Mouse (Mus musculus) embryonic facial prominence, embryonic 11.5 days (tissue): ENCODE measurements at regions not wholly inside any gene's neighbourhood (a gene's known extent, or its start where the extent isn't known, plus 50 kb on each side); places are given as distances from the start of the nearest gene placed in this dataset.
A peak's percentile ranks its signal among the peaks of the same experiment; 100 is the strongest.

Source experiments
- ATAC-seq: fragments of 200-750 bp; cut with Nextera tagmentation; replicated peaks from 2 replicates; pipeline ENCODE4 v1.8.0; 2017; ENCODE audit warnings: low read depth; ENCODE audit not compliant: insufficient number of reproducible peaks, low FRiP score, low TSS enrichment
- DNase-seq: peaks from one replicate; pipeline ENCODE4 v3.0.0-alpha.2; 2015; ENCODE audit warnings: low spot score
- H3K27ac ChIP-seq: fragments of 300-500 bp; sonication (generic); replicated peaks from 2 replicates; pipeline ENCODE4 v1.5.1; 2014; ENCODE audit warnings: mild to moderate bottlenecking, low read depth, low read length, control low read depth
- H3K27me3 ChIP-seq: fragments of 300-500 bp; sonication (generic); 2 replicates; pipeline ENCODE4 v1.6.1; 2014; ENCODE audit warnings: mild to moderate bottlenecking, low read length, moderate library complexity, mixed read lengths; ENCODE audit not compliant: control insufficient read depth, insufficient read depth
- H3K36me3 ChIP-seq: fragments of 300-500 bp; sonication (generic); replicated peaks from 2 replicates; pipeline ENCODE4 v1.6.1; 2014; ENCODE audit warnings: low read depth, mild to moderate bottlenecking, low read length, moderate library complexity, mixed read lengths; ENCODE audit not compliant: control insufficient read depth, insufficient read depth
- H3K4me1 ChIP-seq: fragments of 300-500 bp; sonication (generic); 2 replicates; pipeline ENCODE4 v1.6.1; 2014; ENCODE audit warnings: low read length, mixed read lengths; ENCODE audit not compliant: control insufficient read depth, insufficient read depth
- H3K4me2 ChIP-seq: fragments of 300-500 bp; sonication (generic); 2 replicates; pipeline ENCODE4 v1.6.1; 2014; ENCODE audit warnings: low read depth, mild to moderate bottlenecking, control low read depth, low read length, moderate library complexity
- H3K4me3 ChIP-seq: fragments of 300-500 bp; sonication (generic); 2 replicates; pipeline ENCODE4 v1.5.1; 2014; ENCODE audit warnings: low read depth, low read length, control low read depth
- H3K9ac ChIP-seq: fragments of 300-500 bp; sonication (generic); replicated peaks from 2 replicates; pipeline ENCODE4 v1.6.1; 2014; ENCODE audit warnings: mild to moderate bottlenecking, control low read depth, low read length
- H3K9me3 ChIP-seq: fragments of 300-500 bp; sonication (generic); replicated peaks from 2 replicates; pipeline ENCODE4 v1.6.1; 2016; ENCODE audit warnings: mild to moderate bottlenecking, low read length, inconsistent platforms, mixed read lengths; ENCODE audit not compliant: control insufficient read depth
- WGBS: fragments of 180-500 bp; shearing (Covaris S2); extraction: QIAGEN DNeasy Blood & Tissue Kit; methylation state at CpG from one replicate; pipeline ENCODE4 v1.1.7; 2014; 5-methylcytosine and 5-hydroxymethylcytosine counted together

DNA sequence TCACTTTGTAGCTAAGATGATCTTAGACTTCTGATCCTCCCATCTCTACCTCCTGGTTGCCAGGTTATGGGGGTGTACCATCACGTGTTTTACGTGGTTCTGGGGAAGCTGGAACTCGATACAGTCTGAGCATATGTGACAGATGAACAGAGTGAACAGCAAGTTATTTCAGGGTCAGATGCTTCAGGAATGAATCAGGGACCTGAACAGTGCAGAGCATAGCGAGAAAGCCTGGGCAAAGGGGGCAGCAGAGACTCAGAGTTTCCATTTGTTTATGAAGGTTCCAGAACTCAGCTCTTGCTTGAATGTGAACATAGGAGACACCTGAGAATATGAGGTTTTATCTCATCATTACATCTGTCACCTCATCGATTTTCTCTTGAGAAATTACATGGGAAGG lies 221.9 kb upstream of the Arpp21 start:
- Histone ChIP-seq H3K9ac (no peak overlapping the region), H3K27ac (no peak overlapping the region), H3K4me2 (no peak overlapping the region), H3K9me3 (no peaks in the 10 kb centered on the region), H3K4me3 (no peak overlapping the region), H3K4me1 (no peaks in the 10 kb centered on the region), H3K27me3 (no peaks in the 10 kb centered on the region), H3K36me3 (no peaks in the 10 kb centered on the region)
- WGBS = 85% methylated on average over 5 of the region's 5 CpGs
- ATAC-seq (no peak), DNase-seq (no peak)

DNA sequence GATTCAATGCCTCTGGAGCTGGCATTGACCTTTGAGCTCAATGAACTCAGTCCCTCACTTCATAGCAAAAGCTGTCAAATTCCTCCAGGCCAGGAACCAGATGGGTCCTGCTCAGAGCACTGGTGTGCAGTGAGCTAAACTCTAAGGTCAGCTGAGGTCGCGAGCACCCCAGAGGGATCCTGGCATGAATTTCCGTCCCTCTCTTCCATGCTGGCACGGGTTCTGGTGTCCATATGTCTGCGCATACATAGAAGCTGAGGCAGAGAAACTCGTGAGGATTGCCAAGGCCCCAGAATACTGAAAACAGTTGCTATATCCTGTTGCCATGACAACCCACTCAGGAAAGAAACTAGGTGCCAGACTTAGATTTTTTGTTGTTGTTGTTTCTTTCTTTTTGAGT lies 219.0 kb upstream of the Arpp21 start:
- DNase-seq (peak; percentile 13), ATAC-seq (no peak)
- Histone ChIP-seq H3K9me3 (no peaks in the 10 kb centered on the region), H3K27me3 (no peaks in the 10 kb centered on the region), H3K36me3 (no peaks in the 10 kb centered on the region), H3K4me3 (no peak overlapping the region), H3K27ac (no peak overlapping the region), H3K9ac (no peak overlapping the region), H3K4me1 (no peaks in the 10 kb centered on the region), H3K4me2 (no peak overlapping the region)
- 33% methylated on average over 6 of the region's 6 CpGs for WGBS

DNA sequence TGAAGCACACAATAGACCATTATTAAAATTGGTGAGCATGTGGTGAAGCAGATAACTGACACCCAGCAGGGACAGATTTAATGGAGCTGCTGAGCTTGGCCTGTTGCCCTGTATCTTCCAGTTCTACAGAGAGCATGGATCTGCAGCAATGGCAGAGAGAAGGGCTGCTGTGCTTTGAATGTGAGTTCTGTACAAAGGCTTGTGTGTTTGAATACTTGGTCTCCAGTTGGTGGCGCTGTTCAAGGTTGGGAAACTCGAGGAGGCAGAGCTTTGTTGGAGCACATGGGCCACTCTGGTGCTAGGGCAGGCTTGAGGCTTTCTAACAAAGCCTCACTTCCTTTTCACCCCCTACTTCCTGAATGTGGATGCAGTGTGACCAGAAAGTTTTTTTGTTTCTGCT lies 211.8 kb upstream of the Arpp21 start:
- Histone ChIP-seq H3K9ac (no peak overlapping the region), H3K4me3 (no peak overlapping the region), H3K36me3 (no peaks in the 10 kb centered on the region), H3K27ac (no peak overlapping the region), H3K27me3 (no peaks in the 10 kb centered on the region), H3K4me1 (no peaks in the 10 kb centered on the region), H3K9me3 (no peaks in the 10 kb centered on the region), H3K4me2 (no peak overlapping the region)
- ATAC-seq (peak; percentile 31; the same call in 1 of the 2 replicates), DNase-seq (peak; percentile 30)
- WGBS = 13% methylated on average over 2 of the region's 2 CpGs

DNA sequence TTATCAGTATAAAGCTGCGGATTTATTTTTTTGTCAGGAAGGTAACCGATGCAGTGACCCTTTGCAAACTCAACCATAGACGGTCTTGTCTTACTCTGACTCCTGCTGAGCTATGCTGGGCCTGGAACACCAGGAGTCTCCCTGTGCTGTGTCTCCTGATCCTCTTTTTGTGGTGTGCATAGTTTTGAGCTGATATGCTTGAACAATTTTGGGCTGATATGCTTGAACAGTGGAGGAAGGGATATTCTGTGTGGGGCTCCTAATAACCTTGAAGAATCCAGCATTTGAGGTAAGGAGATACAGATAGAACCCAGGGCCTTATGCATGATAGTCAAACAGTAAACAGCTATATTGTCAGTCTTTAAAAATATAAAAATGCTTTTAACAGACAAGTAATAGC lies 211.2 kb upstream of the Arpp21 start:
- Histone ChIP-seq H3K4me2 (no peak overlapping the region), H3K9ac (no peak overlapping the region), H3K9me3 (no peaks in the 10 kb centered on the region), H3K27me3 (no peaks in the 10 kb centered on the region), H3K27ac (no peak overlapping the region), H3K4me1 (no peaks in the 10 kb centered on the region), H3K4me3 (no peak overlapping the region), H3K36me3 (no peaks in the 10 kb centered on the region)
- no peak for ATAC-seq
- WGBS = 71% methylated on average over 3 of the region's 3 CpGs
- no peak for DNase-seq

DNA sequence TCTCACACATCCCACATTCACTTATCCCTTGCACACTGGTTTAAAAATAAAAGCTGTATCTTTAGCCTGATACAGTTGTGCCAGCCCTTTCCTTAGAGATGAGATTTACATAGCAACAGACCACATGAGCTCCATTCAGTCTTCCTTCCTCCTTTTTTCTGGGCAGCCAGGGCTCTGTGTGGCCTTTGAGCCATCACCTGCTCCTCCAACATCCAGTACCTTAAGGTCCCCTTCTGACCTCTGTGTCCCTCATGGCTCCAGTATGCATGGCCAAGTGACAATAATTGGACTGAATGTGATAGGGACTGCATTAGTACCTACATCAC lies 210.3 kb upstream of the Arpp21 start:
- DNase-seq (no peak), ATAC-seq (no peak)
- H3K27ac ChIP-seq = no peak overlapping the region
- H3K9ac ChIP-seq = no peak overlapping the region
- H3K36me3 ChIP-seq = no peaks in the 10 kb centered on the region
- H3K27me3 ChIP-seq = no peaks in the 10 kb centered on the region
- no peaks in the 10 kb centered on the region for H3K9me3 ChIP-seq
- no peaks in the 10 kb centered on the region for H3K4me1 ChIP-seq
- H3K4me2 ChIP-seq = no peak overlapping the region
- H3K4me3 ChIP-seq = no peak overlapping the region

DNA sequence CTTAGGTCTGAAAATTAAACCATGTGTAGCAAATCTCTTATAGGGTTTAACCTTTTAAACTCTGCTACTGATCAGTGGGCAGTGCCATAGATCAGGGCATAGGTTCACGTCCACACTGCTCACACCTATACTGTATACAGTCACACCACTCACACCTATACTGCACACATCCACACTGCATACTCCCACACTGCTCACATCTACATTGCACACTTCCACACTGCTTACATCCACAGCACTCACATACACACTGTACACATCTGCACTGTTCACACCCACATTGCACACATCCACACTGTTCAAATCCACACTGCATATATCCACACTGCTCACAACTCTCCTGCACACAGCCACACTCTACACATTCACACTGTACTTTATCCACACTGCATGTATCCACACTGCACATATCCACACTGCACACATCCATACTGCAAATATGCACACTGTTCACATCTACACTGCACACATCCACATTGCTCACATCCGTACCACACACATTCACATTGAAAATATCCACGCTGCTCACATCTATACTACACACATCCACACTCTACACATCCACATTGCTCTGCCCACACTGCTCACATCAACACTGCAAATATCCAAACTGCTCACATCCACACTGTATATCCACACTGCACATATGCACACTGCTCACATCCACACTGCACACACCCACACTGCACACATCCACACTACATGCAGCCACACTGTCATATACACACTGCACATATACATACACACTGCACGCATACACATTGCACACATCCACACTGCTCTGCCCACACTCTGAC lies 209.7 kb upstream of the Arpp21 start:
- Histone ChIP-seq H3K9me3 (no peaks in the 10 kb centered on the region), H3K4me2 (no peak overlapping the region), H3K9ac (no peak overlapping the region), H3K4me1 (no peaks in the 10 kb centered on the region), H3K27me3 (no peaks in the 10 kb centered on the region), H3K27ac (no peak overlapping the region), H3K36me3 (no peaks in the 10 kb centered on the region), H3K4me3 (no peak overlapping the region)
- DNase-seq (no peak), ATAC-seq (peak; percentile 73)
- WGBS = 93% methylated on average over 4 of the region's 4 CpGs

DNA sequence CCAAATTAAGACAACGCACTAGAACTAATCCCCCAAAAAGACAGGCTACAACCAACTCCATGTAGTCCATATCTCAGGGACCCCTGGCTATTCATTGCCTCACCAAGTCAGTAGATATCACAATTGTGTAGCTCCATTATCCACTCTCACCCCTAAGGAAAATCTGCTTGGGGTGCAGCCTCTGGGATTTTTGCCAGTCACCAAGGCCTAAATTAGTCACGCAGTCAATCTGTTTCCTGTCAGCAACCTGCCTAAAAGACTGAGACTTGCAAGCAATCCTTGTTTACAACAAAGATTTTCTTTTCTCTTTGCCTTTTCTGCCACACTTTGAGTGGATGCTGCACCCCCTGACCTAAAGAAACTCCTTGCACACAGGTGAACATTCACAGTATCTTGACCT lies 208.5 kb upstream of the Arpp21 start:
- no peak for DNase-seq
- WGBS = 91% methylated on average over 2 of the region's 2 CpGs

DNA sequence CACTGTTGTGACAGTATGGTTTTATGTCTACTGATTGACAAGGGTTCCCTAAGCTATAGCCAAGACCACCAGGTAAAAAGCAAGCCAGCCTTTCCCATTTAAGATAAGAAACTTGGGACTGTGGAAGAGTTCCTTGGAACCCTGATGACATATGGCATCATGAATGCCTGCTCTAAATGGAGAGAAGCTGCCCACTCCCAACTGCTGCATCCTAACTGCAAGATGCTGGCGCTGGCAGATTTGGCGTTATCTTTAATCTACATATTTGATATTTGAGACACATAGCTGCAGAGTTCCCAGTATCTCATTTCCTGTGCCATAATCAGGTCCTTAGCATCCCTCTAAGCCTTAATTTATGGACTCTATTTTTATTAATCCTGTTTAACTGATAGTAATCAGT lies 200.4 kb upstream of the Arpp21 start:
- Histone ChIP-seq H3K4me3 (no peak overlapping the region), H3K9ac (no peak overlapping the region), H3K9me3 (no peaks in the 10 kb centered on the region), H3K4me1 (no peaks in the 10 kb centered on the region), H3K36me3 (no peaks in the 10 kb centered on the region), H3K27me3 (no peaks in the 10 kb centered on the region), H3K4me2 (no peak overlapping the region), H3K27ac (no peak overlapping the region)
- ATAC-seq (no peak), DNase-seq (no peak)
- 81% methylated on average over 2 of the region's 2 CpGs for WGBS

More for the DNA sequence above, 208.5 kb upstream of the Arpp21 start:
- H3K27ac ChIP-seq = no peak overlapping the region
- no peaks in the 10 kb centered on the region for H3K36me3 ChIP-seq
- H3K4me2 ChIP-seq = no peak overlapping the region
- H3K9ac ChIP-seq = no peak overlapping the region
- H3K4me1 ChIP-seq = no peaks in the 10 kb centered on the region
- ATAC-seq = no peak
- H3K9me3 ChIP-seq = no peaks in the 10 kb centered on the region
- no peaks in the 10 kb centered on the region for H3K27me3 ChIP-seq
- no peak overlapping the region for H3K4me3 ChIP-seq
